Mouse (Mus musculus): Measurements from ENCODE around the gene Kif5c.

- no peak for TF ChIP-seq CTCF (IDR thresholded peaks at IDR 0.05; ENCODE audit: extremely low read depth, insufficient read depth, low read length)
- TF ChIP-seq POLR2A (IDR thresholded peaks at IDR 0.05; ENCODE audit: extremely low read depth, insufficient read depth, low read length): no peak
These were observed 81.3 kb downstream of the Kif5c start for GRCm38 (mm10) chr2:49700176-49700971.

Data from cortical plate, adult 2 months (tissue).